Comparison of ENCODE assay signal across 10 mouse cellular contexts in genomic region chr17:73918944-73919381, GRCm38 (mm10). TPM values are rescaled to one million over a fixed set of nuclear protein-coding genes. Genes with fewer than 3 reads are reported as not detected.
DNase-seq lines count a peak whose midpoint lies in the region; ATAC-seq lines count a peak whose summit lies in the region.
"Had no signal": no experiment of that assay in that cellular context is flagged by ENCODE, and none has a peak within 500 bp of the region (broad histone marks: within the 10 kb centered on the region; RNA-seq: fewer than 3 reads in every experiment).

No protein-coding gene starts in this region.

- 20% methylated on average over 7 of the region's 7 CpGs for WGBS in kidney, embryonic 15.5 days

- no peak overlapping the region for H3K4me3 ChIP-seq in kidney, embryonic 15.5 days (replicated peaks)
- H3K4me3 ChIP-seq: heart, embryonic 15.5 days; lung, embryonic 15.5 days had no signal

- H3K9ac ChIP-seq in kidney, embryonic 15.5 days, result no peak overlapping the region
- H3K9ac ChIP-seq: heart, embryonic 15.5 days; lung, embryonic 15.5 days had no signal

- ATAC-seq in CD4-positive, CD25-positive, alpha-beta regulatory T cell, adult 4 months, result peak; percentile 30
- peak; percentile 75 for ATAC-seq in kidney, embryonic 15.5 days (replicated peaks; ENCODE audit: low FRiP score)

- no peak overlapping the region for H3K4me2 ChIP-seq in kidney, embryonic 15.5 days
- H3K4me2 ChIP-seq: heart, embryonic 15.5 days; lung, embryonic 15.5 days had no signal

- H3K9me3 ChIP-seq in kidney, embryonic 15.5 days (replicated peaks), result no peaks in the 10 kb centered on the region
- H3K9me3 ChIP-seq: heart, embryonic 15.5 days; lung, embryonic 15.5 days had no signal

- no peaks in the 10 kb centered on the region for H3K27me3 ChIP-seq in kidney, embryonic 15.5 days
- H3K27me3 ChIP-seq: lung, embryonic 15.5 days had no signal

- no peaks in the 10 kb centered on the region for H3K36me3 ChIP-seq in kidney, embryonic 15.5 days
- H3K36me3 ChIP-seq: heart, embryonic 15.5 days; lung, embryonic 15.5 days had no signal

- H3K4me1 ChIP-seq in kidney, embryonic 15.5 days, result peaks cover 3% of the 10 kb centered on the region; the same call in 1 of the 2 replicates
- H3K4me1 ChIP-seq: heart, embryonic 15.5 days; lung, embryonic 15.5 days had no signal

- H3K27ac ChIP-seq in kidney, embryonic 15.5 days, result no peak overlapping the region
- H3K27ac ChIP-seq: heart, embryonic 15.5 days; lung, embryonic 15.5 days had no signal

- DNase-seq in 416B (ENCODE audit: low read depth), result peak; percentile 70
- peak; percentile 25 to 34 for DNase-seq in cerebellum, postnatal 36 days
- DNase-seq in testis, postnatal 14 days (ENCODE audit: low spot score), result no peak
- no peak for DNase-seq in urinary bladder, postnatal 4 days (ENCODE audit: low spot score in 2 of 2)
- DNase-seq in thymus, postnatal 36 days, result no peak
- DNase-seq: spleen, adult 18-20 months had no signal

RNA-seq across cellular contexts. Expression of gene Xdh, which starts 31.0 kb away (rescaled TPM):
- 10 to 100 TPM; 27.8 to 48.7 TPM for polyA plus RNA-seq in CD4-positive, CD25-positive, alpha-beta regulatory T cell, adult 4 months (2017; shearing (Covaris generic))
- 1.9 and 3.4 TPM in 2 replicates for polyA plus RNA-seq in kidney, embryonic 15.5 days (2015; fragmentation: Nextera tagmentation; extraction: Ambion mirVana)

Comparison
In these comparisons a context has a peak if more than half of its experiments do, and no peak if none do; other contexts are left out.
1. DNase-seq: peak in 416B (single experiment) and cerebellum, postnatal 36 days (2 of 2); none in testis, postnatal 14 days (single experiment), urinary bladder, postnatal 4 days (0 of 2) and thymus, postnatal 36 days (0 of 2).